Mouse (Mus musculus) thymus, adult 18-20 months (tissue): ENCODE data around the gene Ffar4.

Experiments used
- DNase-seq, 2 experiments: peaks; one replicate each; pipeline ENCODE4 v3.0.0; 2022; ENCODE audit warnings: mixed read lengths in 2 of 2

Gene Ffar4

GRCm38 (mm10) chr19:38096858-38097758, at the start of gene Ffar4:
Gene Ffar4 (plus strand): TSS chr19:38097071.
- no peak for DNase-seq

GRCm38 (mm10) chr19:38049686-38050085, 47.2 kb upstream of the Ffar4 start:
- DNase-seq, result no peak

GRCm38 (mm10) chr19:38053227-38054041, 43.4 kb upstream of the Ffar4 start:
- DNase-seq, result no peak

DNA sequence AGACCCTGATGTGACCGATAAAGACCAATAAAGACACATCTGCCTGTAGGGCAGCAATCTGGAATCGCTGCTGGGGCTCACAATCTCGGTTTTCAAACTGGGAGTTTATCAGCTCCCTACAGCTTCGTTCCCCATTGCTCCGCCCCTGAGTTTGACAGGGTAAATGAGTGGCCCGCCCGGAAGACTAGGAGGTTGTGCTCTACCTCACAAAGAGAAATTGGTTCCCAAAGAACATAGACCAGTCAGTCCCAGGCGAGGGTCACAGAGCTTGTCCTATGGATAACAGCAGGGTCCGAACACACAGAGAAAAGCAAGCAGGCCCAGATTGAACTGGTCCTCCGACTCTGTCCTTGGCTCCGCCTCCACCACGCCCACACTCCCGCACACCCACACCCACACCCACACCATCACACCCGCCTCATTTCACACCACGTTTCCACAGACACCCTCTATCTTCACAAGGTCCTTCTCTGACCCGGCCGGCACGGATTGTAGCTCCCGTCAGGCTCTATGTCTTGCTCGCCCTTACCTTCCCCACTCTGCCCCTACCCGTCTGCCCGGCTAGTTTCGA, 42.6 kb upstream of the Ffar4 start:
- no peak for DNase-seq

GRCm38 (mm10) chr19:38054720-38055192, 42.1 kb upstream of the Ffar4 start, which contains the start of gene Cep55:
Gene Cep55 (plus strand): TSS chr19:38055011.
- peak; percentile 93 to 94 for DNase-seq

DNA sequence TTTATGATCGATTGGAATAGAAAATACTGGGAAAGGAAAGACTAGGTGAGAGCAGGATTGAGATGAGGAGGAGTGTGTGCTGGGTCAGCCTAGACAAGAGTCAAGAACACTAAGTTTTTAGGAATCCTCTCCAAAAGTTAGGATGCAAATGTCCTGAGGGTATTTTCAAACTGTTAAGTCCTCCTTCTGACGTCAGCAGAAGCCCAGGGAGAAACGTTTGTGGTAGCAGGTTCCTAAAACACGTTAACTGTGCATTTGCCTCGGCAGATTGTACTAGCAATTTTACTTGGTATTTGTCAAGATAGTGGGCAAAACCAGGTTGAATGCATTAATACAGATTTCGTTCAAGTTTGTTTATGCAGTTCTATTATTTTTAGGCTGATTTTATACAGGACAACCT, 41.1 kb upstream of the Ffar4 start:
- no peak for DNase-seq

GRCm38 (mm10) chr19:38056276-38056675, 40.6 kb upstream of the Ffar4 start:
- DNase-seq, result no peak

GRCm38 (mm10) chr19:38056931-38057330, 39.9 kb upstream of the Ffar4 start:
- no peak for DNase-seq

GRCm38 (mm10) chr19:38063201-38063600, 33.7 kb upstream of the Ffar4 start:
- no peak for DNase-seq

GRCm38 (mm10) chr19:38064051-38064450, 32.8 kb upstream of the Ffar4 start:
- DNase-seq, result no peak

DNA sequence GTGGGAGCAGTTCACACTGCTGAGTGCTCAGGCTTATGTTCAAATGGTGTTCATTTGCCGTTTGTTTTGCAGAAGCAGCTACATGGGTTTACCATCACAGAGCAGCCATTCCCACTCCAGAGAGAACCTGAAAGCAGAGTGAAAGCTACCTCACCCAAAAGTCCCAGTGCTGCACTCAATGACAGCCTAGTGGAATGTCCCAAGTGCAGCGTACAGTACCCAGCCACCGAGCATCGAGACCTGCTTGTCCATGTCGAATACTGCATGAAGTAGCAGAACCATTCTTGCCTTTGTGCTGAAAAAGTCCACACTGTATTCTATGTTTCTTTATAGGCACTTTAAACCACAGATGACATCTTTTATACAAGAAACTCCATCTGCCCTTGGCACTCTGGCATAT, 23.6 kb upstream of the Ffar4 start:
- DNase-seq, result no peak

- no peak for DNase-seq
Observed at GRCm38 (mm10) chr19:38075051-38075450, 21.8 kb upstream of the Ffar4 start.

GRCm38 (mm10) chr19:38076251-38076650, 20.6 kb upstream of the Ffar4 start:
- DNase-seq, result no peak

DNA sequence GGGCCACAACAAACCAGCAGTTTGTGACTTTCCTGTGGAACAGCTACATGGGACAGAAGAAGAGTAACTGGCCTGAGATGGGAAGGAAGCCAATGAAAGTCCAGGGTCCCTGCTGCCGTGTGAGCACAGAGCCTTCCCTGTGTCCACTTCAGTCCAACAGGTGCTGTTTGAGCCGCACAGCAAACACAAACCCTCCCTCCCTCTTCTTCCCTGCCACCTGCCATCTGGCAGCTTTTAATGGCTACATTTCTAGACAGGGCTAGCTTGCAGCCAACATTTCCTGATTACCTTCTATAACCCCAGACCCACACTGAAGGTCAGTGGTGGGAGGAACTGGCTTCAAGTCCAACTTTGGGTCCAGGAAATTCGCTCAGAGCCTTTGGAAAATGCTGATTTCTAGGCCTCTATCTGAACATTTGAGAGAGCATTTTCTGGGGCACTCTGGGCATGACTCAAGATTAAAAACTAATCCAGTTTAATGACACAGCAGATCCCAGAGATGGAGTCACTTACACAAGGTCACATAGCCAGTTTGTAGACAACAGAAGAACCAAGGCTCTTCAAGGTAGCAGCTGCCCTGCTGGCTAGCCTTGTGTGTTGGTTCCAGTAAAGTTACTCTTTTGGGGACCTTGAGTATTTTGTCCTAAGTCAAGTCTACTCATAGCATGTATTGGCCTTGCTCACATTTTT, 18.9 kb upstream of the Ffar4 start:
- DNase-seq, result no peak

- DNase-seq, result no peak
Observed at GRCm38 (mm10) chr19:38081361-38081760, 15.5 kb upstream of the Ffar4 start.

DNA sequence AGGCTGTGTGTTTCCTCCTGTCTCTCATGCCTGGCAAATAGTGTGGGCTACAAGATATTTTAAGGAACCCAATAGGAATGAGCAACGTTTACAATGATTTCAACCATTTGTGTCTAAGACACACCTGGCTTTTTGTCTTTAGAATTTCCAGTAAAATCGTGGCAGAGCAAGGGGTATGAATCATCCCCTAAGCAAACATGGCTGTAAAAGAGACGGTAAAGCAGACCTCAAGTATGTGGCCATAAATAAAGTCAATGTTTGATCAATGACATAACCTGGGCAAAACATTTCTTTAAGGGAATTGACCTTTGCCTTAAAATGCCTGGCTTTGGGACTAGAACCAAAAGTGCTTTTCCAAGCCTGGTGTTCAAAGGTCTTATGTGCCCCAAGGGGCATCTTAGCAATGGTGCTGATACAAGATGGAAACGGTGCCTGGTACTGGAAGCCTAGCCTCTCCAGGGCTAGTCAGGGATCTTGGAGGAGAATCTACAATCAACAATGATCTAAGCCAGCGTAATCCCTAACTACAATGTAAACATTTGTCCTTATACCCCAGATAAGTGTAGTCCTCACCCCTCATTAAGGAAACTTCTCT, 13.8 kb upstream of the Ffar4 start:
- no peak for DNase-seq

DNA sequence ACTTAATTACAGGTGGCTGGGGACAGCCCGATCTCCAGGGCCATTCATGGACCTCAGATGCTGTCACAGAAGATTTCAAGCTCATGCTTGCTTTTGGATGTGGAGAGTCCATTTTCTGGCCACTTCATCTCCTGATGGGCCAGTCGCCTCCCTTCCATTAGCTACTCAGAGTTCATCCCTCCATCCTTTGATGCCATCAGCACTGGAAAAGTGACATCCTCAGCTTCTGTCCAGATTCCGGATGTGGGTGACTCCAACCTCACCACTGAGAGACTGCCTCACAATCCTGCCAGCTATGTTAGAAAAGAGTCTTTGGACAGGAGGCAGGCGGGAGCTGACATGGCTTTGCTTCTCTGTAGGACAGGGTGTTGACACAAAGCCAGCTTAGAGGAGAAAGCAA, 11.0 kb upstream of the Ffar4 start:
- no peak for DNase-seq

DNA sequence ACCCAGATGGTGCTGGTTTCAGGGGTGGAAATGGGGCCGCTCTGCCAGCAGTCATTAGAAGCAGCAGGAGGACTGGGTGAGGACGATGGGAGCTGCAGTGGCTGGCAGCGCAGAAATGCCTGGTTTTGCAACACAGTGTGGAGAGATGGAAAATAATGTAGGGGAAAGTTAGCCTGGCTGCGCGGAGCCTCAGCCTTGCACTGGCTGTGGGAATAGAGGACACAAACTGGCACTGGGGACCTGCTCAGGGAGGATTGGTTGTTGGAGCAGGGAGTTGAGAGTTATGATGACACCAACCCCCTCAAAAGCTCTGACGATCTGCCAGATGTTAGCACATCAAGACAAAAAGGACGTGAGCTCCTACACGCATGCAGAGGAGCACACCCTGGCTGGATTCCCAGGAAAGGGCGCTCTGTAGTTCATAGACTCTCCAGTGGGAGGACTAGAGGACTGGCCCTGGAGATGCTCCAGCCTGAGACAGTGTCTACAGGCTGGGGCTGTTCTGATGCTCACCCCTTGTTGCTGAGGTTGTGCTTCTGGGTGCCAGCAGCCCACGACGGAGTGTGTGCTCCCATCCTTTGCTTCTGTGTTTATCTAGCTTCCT, 9.8 kb upstream of the Ffar4 start:
- DNase-seq, result no peak

- DNase-seq, result no peak
Observed at GRCm38 (mm10) chr19:38089358-38089757, 7.5 kb upstream of the Ffar4 start.

DNA sequence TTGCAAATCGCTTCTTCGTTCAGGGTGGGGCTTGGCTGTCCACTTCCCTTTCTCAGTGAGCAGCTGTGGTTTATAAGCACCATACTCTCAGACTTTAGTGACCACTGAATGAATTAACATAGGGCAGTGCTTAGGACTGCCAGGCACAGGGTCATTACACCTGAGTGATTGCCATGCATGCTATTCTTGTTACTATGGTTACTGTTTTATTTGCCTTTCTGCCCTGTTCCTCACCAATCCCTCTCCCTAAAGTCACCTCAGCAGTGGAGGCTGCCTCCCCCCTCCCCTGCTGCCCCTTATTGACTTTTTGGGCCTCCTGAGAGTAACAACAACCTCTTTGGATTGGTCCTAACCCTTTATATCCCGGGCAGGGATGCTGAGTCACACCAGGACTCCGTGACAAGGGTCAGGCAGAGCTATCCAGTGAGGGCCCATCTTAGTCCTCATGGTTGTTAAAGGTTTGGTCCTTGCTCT, 5.3 kb upstream of the Ffar4 start:
- DNase-seq, result no peak

DNA sequence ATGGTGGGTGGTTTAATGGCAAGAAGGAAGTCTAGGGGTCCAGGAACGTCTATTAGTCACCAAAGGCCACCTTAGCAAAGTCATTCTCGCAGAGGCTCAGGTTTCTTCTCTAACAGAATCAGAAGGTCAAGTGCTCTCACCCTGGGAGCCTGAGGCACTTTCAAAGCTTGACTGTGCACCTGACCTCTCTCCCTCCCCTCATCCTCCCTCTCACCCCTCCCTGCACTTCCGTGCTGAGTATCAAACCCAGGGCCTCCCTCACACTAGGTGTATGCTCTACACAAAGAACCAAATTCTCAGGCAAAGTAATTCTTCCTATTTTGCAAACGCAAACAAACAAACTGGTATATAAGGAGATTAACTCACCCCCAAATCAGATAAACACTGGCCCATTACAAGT, 640 bp upstream of the Ffar4 start:
- no peak for DNase-seq

DNA sequence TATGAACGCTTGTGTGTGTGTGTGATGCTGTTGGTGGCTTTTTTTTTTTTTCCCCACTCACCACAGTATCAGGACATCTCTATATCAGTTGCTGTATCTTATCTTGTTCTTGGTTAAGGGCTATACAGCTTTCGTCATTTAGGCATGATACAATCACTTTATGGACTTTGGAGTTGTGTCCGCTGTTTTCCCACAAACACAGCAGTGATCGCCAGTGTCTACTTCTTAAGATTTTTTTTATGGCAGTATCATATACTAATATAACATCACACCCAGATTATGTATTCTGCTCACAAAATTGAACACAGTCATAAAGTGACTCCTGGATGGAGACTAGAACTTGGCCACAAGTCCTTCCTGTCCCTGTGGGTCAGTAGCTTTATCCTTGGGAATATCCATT, 11.0 kb downstream of the Ffar4 start:
- no peak for DNase-seq
